Mouse (Mus musculus): Measurements from ENCODE around the gene 2610028H24Rik.

GRCm38 (mm10) chr10:76489205-76489604, 40.3 kb downstream of the 2610028H24Rik start:
- TF ChIP-seq CTCF (conservative IDR thresholded peaks at IDR 0.05; ENCODE audit: insufficient read depth, insufficient read length, low read depth, low read length) (no peak), POLR2A (IDR thresholded peaks at IDR 0.05; ENCODE audit: low read depth, low read length) (no peak)

All from kidney, adult 2 months (tissue).